Mouse (Mus musculus): ENCODE measurements around the gene Pih1d1.

- no peak for TF ChIP-seq CTCF (IDR thresholded peaks at IDR 0.05; ENCODE audit: insufficient read depth, low read length)
- TF ChIP-seq POLR2A (IDR thresholded peaks at IDR 0.05; ENCODE audit: borderline replicate concordance, extremely low read depth, low read depth, low read length), result no peak
These were observed 34.1 kb upstream of the Pih1d1 start for GRCm38 (mm10) chr7:45119780-45120709.
